Mouse (Mus musculus) hindbrain, postnatal 0 days (tissue): ENCODE results near the gene Msrb1. TPM values are rescaled to one million over a fixed set of nuclear protein-coding genes. Genes with fewer than 3 reads are reported as not detected.

ENCODE experiments used
- ATAC-seq: fragments of 200-750 bp; cut with Nextera tagmentation; 2 replicates; pipeline ENCODE4 v1.8.0; 2017; ENCODE audit warnings: mild to moderate bottlenecking, moderate TSS enrichment, moderate library complexity
- DNase-seq: peaks from one replicate; pipeline ENCODE4 v3.0.0-alpha.2; 2015; ENCODE audit warnings: low spot score
- H3K27ac ChIP-seq: fragments of 300-500 bp; sonication (generic); 2 replicates; pipeline ENCODE4 v1.5.1; 2014; ENCODE audit warnings: mild to moderate bottlenecking
- H3K27me3 ChIP-seq: fragments of 300-500 bp; sonication (generic); 2 replicates; pipeline ENCODE4 v1.6.1; 2014; ENCODE audit warnings: low read length, mixed read lengths; ENCODE audit not compliant: insufficient read depth
- H3K36me3 ChIP-seq: fragments of 300-500 bp; sonication (generic); 2 replicates; pipeline ENCODE4 v1.6.1; 2014; ENCODE audit warnings: low read length, mixed read lengths; ENCODE audit not compliant: insufficient read depth
- H3K4me1 ChIP-seq: fragments of 300-500 bp; sonication (generic); 2 replicates; pipeline ENCODE4 v1.6.1; 2014; ENCODE audit warnings: antibody characterized with exemption, low read length, mixed read lengths; ENCODE audit not compliant: insufficient read depth
- H3K4me2 ChIP-seq: fragments of 300-500 bp; sonication (generic); 2 replicates; pipeline ENCODE4 v1.6.1; 2014; ENCODE audit warnings: low read depth, mild to moderate bottlenecking, low read length, moderate library complexity, mixed read lengths
- H3K4me3 ChIP-seq: fragments of 300-500 bp; sonication (generic); 2 replicates; pipeline ENCODE4 v1.5.1; 2014; ENCODE audit warnings: low read length
- H3K9ac ChIP-seq: fragments of 300-500 bp; sonication (generic); replicated peaks from 2 replicates; pipeline ENCODE4 v1.6.1; 2014; ENCODE audit warnings: mild to moderate bottlenecking, low read length, moderate library complexity, mixed read lengths
- H3K9me3 ChIP-seq: fragments of 300-500 bp; sonication (generic); 2 replicates; pipeline ENCODE4 v1.6.1; 2016; ENCODE audit warnings: low read length, mixed read lengths
- CTCF ChIP-seq: IDR thresholded peaks from 2 replicates; pipeline ENCODE4 v1.5.1; 2016; ENCODE audit warnings: antibody characterized with exemption, control low read depth, low read depth
- WGBS: fragments of 180-500 bp; shearing (Covaris S2); extraction: QIAGEN DNeasy Blood & Tissue Kit; methylation state at CpG from one replicate; pipeline ENCODE4 v1.1.7; 2014; 5-methylcytosine and 5-hydroxymethylcytosine counted together
- polyA plus RNA-seq: library from polyadenylated mRNA; unstranded; fragments of >200 nt; fragmentation: Nextera tagmentation; extraction: Ambion mirVana; gene quantifications from 2 replicates; pipeline ENCODE4 v1.2.1, GENCODE M21; 2015
- total RNA-seq: library from RNA; depleted of rRNA; stranded (reverse); fragments of >200 nt; gene quantifications from 2 replicates; pipeline ENCODE4 v1.2.3, GENCODE M21; 2014

Gene Msrb1
- total and polyA plus RNA-seq, 2 experiments from 2014 or later: 17.0 to 22.7 TPM

DNA sequence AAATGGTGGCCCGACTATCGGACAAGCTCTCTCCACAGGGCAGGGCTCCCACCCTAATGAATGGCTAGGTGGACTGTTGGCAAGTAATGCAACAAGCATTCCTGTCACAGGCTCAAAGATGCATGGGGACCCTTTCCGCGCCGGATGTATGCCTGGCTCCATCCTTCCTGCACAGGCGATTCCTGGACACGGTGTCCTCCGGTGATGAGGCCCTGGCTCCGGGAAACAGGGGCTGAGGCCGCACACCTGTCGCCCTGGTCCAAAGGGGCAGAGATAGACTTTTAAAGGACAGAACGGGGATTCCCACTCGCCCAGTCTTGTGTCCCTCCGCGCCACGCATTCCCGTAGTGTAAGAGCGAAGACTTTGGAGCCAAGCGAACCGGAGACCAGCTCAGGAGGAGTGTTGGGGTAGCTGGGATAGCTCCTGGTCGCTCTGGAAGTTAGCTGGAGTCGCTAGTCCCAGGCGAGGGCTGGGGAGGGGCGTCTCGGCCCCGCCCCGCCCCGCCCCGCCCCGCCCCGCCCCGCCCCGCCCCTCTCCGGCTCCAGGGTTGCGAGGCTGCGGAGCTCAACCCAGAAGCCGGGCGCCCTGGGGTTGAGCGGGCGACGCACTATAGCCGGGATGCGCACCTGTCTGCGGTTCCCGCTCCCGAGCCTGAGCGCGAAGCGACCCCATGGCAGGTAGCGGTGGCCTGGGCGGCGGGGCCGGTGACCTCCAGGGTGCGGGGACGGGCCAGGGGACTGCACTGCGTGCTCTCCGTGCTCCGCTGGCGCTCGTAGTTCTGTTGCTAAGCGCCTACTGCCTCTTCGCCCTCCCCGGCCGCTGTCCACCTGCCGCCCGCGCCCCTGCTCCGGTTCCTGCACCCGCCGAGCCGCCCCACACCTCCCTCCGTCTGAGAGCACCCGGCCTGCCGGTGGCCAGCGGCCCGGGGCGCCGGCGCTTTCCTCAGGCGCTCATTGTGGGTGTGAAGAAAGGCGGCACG is 16.3 kb downstream of the Msrb1 start, which contains the start of gene Hs3st6:
Gene Hs3st6, plus strand, starts transcription at position 574 of the 980 bp plus-strand sequence.
- no peak for DNase-seq
- no peak for TF ChIP-seq CTCF
- WGBS: under 1% methylated on average over 63 of the region's 82 CpGs

DNA sequence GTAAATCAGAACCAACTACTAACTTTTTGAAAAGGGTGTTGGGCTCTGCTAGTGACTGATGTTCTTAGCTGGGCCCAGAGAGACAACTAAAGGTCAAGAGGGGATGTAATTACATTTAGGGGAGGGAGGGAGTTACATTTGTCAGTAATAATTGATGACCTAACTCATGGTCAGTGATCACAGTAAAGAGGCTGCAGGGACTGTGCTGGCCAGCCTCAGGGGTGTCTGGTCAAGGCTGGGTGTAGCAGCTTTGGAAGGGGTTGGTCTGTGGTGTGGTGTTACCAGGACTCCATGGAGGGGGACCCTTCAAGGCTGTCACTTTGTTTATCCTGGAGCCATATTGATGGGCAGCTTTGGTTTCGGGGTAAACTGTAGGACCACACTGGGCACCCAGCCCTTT is 21.0 kb downstream of the Msrb1 start:
- ATAC-seq: no peak
- Histone ChIP-seq H3K4me3 (no peak overlapping the region), H3K9ac (no peak overlapping the region), H3K27ac (no peak overlapping the region), H3K4me2 (no peak overlapping the region), H3K4me1 (no peaks in the 10 kb centered on the region; the same call in 1 of the 2 replicates), H3K36me3 (no peaks in the 10 kb centered on the region), H3K9me3 (no peaks in the 10 kb centered on the region), H3K27me3 (peaks cover 33% of the 10 kb centered on the region)
- WGBS: 89% methylated on average over 1 of the region's 1 CpGs
- DNase-seq: no peak
- TF ChIP-seq CTCF: no peak

More for the DNA sequence above, 16.3 kb downstream of the Msrb1 start, which contains the start of gene Hs3st6:
- H3K4me3 ChIP-seq: peak within 1 kb of the TSS; percentile 42
- H3K9me3 ChIP-seq: no peaks in the 10 kb centered on the region
- no peak within 1 kb of the TSS for H3K27ac ChIP-seq
- no peaks in the 10 kb centered on the region; the same call in 1 of the 2 replicates for H3K4me1 ChIP-seq
- H3K36me3 ChIP-seq: no peaks in the 10 kb centered on the region
- peak; percentile 53; the same call in 1 of the 2 replicates for ATAC-seq
- H3K9ac ChIP-seq: 0 out of 2 replicates have a peak within 1 kb of the TSS, but pooled peaks have one; percentile 33
- peak within 1 kb of the TSS; percentile 79 for H3K4me2 ChIP-seq
- peaks cover 57% of the 10 kb centered on the region for H3K27me3 ChIP-seq

DNA sequence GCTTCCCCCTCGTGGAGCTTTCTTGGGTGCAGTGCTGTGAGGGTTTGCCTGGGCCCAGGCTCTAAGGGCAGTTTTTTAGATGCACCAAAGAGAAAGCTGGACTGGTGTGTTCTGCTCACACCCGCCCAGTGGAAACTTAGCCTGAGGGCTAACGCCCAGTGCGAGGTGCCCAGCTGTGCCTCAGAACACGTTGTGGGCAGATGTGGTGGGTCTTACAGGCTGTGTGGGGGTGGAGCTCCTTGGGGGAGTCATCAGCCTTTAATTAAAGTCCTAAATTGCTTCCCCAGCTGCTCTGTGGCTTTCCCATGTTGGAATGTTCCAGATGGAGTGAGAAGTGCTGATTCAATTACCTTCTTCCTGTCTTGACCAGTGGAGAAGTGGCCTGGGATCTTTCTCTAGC is 24.7 kb downstream of the Msrb1 start:
- Histone ChIP-seq H3K9me3 (no peaks in the 10 kb centered on the region), H3K27ac (no peak overlapping the region), H3K36me3 (no peaks in the 10 kb centered on the region), H3K4me3 (no peak overlapping the region), H3K9ac (no peak overlapping the region), H3K4me1 (no peaks in the 10 kb centered on the region), H3K27me3 (no peaks in the 10 kb centered on the region), H3K4me2 (no peak overlapping the region)
- WGBS: 56% methylated on average over 5 of the region's 5 CpGs
- ATAC-seq: no peak
- no peak for TF ChIP-seq CTCF
- DNase-seq: no peak

DNA sequence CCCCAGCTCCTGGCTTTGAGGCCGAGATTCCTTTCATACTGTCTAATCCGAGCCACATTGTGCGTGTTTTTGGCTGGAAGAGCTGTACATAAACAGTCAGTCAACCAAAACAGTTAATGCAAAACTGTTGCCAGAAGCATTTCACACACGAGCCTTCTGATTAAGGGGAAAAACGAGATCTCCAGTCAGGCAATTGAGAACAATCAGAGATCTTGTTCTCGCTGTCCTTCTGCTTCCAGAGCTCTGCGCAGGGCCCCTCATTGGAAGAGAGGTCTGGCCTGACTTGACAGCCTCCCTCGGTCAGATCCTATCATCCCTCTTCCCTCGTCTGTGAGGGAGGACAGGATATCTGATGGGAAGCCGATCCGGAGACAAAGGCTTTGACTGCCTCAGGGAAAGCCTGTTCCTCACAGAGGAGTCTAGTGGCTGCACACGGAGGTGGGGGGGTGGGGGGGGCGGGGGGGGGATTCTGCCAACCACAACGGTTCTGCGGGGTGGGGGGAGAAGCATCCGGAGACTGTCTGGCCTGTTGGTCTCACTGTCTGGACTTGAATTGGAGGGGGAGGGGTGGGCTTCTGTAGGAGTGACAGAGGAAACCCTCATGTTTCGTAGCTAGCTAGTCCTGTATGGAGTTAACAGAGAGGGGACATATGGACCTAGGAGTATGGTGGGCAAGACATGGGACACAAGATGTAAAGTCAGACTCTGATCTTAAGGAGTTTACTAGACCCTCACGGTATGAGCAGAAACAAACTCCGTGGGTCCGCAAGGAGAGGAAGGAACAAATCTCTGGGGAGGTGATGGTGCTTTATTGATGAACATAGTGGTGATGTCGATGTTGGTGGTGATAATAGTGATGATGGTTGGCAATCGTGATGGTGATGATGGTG is 28.8 kb downstream of the Msrb1 start:
- Histone ChIP-seq H3K4me1 (no peaks in the 10 kb centered on the region), H3K9me3 (no peaks in the 10 kb centered on the region), H3K36me3 (no peaks in the 10 kb centered on the region), H3K4me2 (no peak overlapping the region), H3K4me3 (no peak overlapping the region), H3K27ac (peak overlapping the region; percentile 26; the same call in 1 of the 2 replicates), H3K27me3 (no peaks in the 10 kb centered on the region), H3K9ac (no peak overlapping the region)
- no peak for TF ChIP-seq CTCF
- ATAC-seq (peak; percentile 84), DNase-seq (peak; percentile 47)
- 47% methylated on average over 22 of the region's 22 CpGs for WGBS

DNA sequence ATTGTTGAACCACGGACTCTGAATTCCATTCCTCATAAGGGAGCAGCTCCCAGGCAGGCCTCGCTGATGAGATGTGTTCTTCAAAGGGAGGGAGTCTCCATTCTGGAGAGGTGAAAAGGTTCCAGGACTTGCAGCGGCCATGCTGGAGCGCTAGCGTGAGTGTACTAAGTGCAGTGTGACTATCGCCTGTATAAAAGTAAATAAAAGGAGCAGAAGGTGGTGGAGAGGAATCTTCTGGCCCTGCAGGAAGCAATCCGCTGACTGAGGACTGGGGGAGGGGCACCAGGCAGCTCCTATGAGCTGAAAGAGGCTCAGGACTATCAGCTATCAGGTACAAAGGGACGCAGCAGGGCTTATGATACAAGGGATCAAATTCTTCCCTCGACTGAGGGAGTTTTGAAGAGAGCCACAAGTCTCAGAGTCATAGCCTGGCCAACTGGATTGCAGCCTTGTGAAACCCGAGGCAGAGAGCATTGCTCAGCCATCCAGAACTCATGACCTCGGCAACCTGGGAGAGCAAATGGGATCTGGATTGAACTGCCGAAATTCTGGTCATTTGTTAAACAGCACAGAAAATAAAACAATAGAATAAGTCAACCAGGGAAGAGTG is 29.9 kb downstream of the Msrb1 start:
- H3K4me1 ChIP-seq: no peaks in the 10 kb centered on the region
- H3K9me3 ChIP-seq: no peaks in the 10 kb centered on the region
- no peaks in the 10 kb centered on the region for H3K27me3 ChIP-seq
- no peaks in the 10 kb centered on the region for H3K36me3 ChIP-seq
- ATAC-seq: no peak
- no peak overlapping the region for H3K27ac ChIP-seq
- no peak overlapping the region for H3K4me2 ChIP-seq
- TF ChIP-seq CTCF: no peak
- 26% methylated on average over 12 of the region's 12 CpGs for WGBS
- H3K4me3 ChIP-seq: no peak overlapping the region
- no peak overlapping the region for H3K9ac ChIP-seq
- DNase-seq: no peak

DNA sequence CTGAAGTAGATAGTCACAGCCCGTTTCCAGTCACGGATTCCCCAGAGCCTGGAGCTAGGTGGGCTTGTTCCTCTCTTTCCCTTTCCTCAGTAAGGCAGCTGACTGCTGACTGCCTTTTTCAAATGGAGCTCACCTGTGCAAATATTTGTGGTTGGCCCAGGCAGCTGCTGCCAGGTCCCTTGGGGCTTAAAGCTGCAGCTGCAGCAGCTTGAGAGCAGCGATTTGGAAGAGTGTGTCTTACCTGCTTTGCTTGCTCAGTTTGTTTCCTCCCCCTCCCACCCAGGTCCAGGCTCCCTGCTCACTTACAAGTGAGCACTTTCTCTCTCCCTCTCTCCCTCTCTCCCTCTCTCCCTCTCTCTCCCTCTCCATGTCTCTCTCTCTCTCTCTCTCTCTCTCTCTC is 32.7 kb downstream of the Msrb1 start:
- no peaks in the 10 kb centered on the region for H3K4me1 ChIP-seq
- ATAC-seq (no peak), DNase-seq (no peak)
- WGBS: 38% methylated on average over 3 of the region's 3 CpGs
- TF ChIP-seq CTCF: no peak
- H3K27ac ChIP-seq: no peak overlapping the region
- no peak overlapping the region for H3K4me2 ChIP-seq
- H3K4me3 ChIP-seq: no peak overlapping the region
- H3K27me3 ChIP-seq: no peaks in the 10 kb centered on the region
- no peak overlapping the region for H3K9ac ChIP-seq
- H3K36me3 ChIP-seq: no peaks in the 10 kb centered on the region
- H3K9me3 ChIP-seq: no peaks in the 10 kb centered on the region
